In the genomic region with DNA sequence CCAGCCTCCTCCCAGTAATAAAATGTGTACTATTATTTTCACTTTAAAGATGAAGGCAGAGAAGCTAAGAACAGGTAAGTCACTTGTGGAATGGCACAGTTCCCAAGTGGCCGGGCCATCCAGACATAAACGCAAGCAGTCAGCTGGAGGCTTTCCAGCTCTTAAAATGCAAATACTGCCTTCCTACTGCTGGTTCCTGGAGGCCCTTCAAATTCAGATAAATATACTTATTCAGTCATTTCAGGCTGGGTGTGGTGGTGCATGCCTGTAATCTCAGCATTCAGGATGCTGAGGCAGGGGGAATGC, we compare ENCODE assay signal across 9 mouse cellular contexts. TPM values are rescaled to one million over a fixed set of nuclear protein-coding genes. Genes with fewer than 3 reads are reported as not detected.
DNase-seq lines count a peak whose midpoint lies in the region; ATAC-seq and TF ChIP-seq lines count a peak whose summit lies in the region.
"Had no signal": no experiment of that assay in that cellular context is flagged by ENCODE, and none has a peak within 500 bp of the region (broad histone marks: within the 10 kb centered on the region; RNA-seq: fewer than 3 reads in every experiment).

No protein-coding gene starts in this region.

- no peaks in the 10 kb centered on the region for H3K36me3 ChIP-seq in heart, embryonic 14.5 days (ENCODE audit: control insufficient read depth, insufficient read depth, low read length)
- no peaks in the 10 kb centered on the region for H3K36me3 ChIP-seq in forebrain, postnatal 0 days (ENCODE audit: insufficient read depth)
- no peaks in the 10 kb centered on the region for H3K36me3 ChIP-seq in liver, embryonic 11.5 days (ENCODE audit: control insufficient read depth, insufficient read depth, low read length)
- no peaks in the 10 kb centered on the region for H3K36me3 ChIP-seq in myocyte (ENCODE audit: control insufficient read depth, insufficient read depth)

- no peak for TF ChIP-seq CTCF in forebrain, postnatal 0 days (IDR thresholded peaks at IDR 0.05; ENCODE audit: low read depth)

- 0 out of 2 replicates have a peak overlapping the region, but pooled peaks have one; percentile 90 for H3K9ac ChIP-seq in heart, embryonic 14.5 days (ENCODE audit: low read length)
- H3K9ac ChIP-seq in forebrain, postnatal 0 days = 0 out of 2 replicates have a peak overlapping the region, but pooled peaks have one; percentile 53
- H3K9ac ChIP-seq in liver, embryonic 11.5 days (ENCODE audit: low read depth, low read length) = no peak overlapping the region

- 3% methylated on average over 2 of the region's 2 CpGs for WGBS in heart, embryonic 14.5 days
- WGBS in forebrain, postnatal 0 days = 7% methylated on average over 2 of the region's 2 CpGs
- WGBS in liver, embryonic 11.5 days = 70% methylated on average over 2 of the region's 2 CpGs

- ATAC-seq in heart, embryonic 14.5 days (ENCODE audit: insufficient number of reproducible peaks, insufficient read depth, low FRiP score, low read depth) = no peak
- ATAC-seq in forebrain, postnatal 0 days = no peak
- no peak for ATAC-seq in liver, embryonic 11.5 days (replicated peaks; ENCODE audit: low FRiP score)
- no peak for ATAC-seq in frontal cortex, adult (ENCODE audit: low TSS enrichment)

- no peak for DNase-seq in heart, postnatal 4 days
- DNase-seq in forebrain, postnatal 0 days = no peak
- no peak for DNase-seq in liver, embryonic 11.5 days (ENCODE audit: low spot score)
- DNase-seq in adrenal gland, postnatal 4 days (ENCODE audit: low spot score in 2 of 2) = no peak
- no peak for DNase-seq in thymus, postnatal 4 days

- H3K27me3 ChIP-seq in heart, embryonic 14.5 days (ENCODE audit: control insufficient read depth, insufficient read depth, low read length) = no peaks in the 10 kb centered on the region
- H3K27me3 ChIP-seq in forebrain, postnatal 0 days (ENCODE audit: insufficient read depth, low read length) = no peaks in the 10 kb centered on the region
- peaks cover 6% of the 10 kb centered on the region for H3K27me3 ChIP-seq in liver, embryonic 11.5 days (replicated peaks; ENCODE audit: control insufficient read depth, insufficient read depth, low read length)
- no peaks in the 10 kb centered on the region for H3K27me3 ChIP-seq in myocyte (ENCODE audit: control insufficient read depth, insufficient read depth, insufficient read length)

- peak overlapping the region; percentile 73 for H3K4me2 ChIP-seq in heart, embryonic 14.5 days (ENCODE audit: low read length)
- peak overlapping the region; percentile 89 for H3K4me2 ChIP-seq in forebrain, postnatal 0 days (ENCODE audit: low read depth)
- peak overlapping the region; percentile 72; the same call in 1 of the 2 replicates for H3K4me2 ChIP-seq in liver, embryonic 11.5 days
- H3K4me2 ChIP-seq in myocyte (ENCODE audit: low read depth) = peak overlapping the region; percentile 73

- peak overlapping the region; percentile 98 to 100 for H3K27ac ChIP-seq in heart, embryonic 14.5 days (replicated peaks in 1 of 2; ENCODE audit: control insufficient read depth in 1 of 2, insufficient read depth in 1 of 2, low read depth in 2 of 2, low read length in 2 of 2)
- H3K27ac ChIP-seq in forebrain, postnatal 0 days (ENCODE audit: low read depth, low read length) = peak overlapping the region; percentile 70; the same call in 1 of the 2 replicates
- no peak overlapping the region; the same call in 1 of the 2 replicates for H3K27ac ChIP-seq in liver, embryonic 11.5 days (ENCODE audit: low read depth, low read length)

- peaks cover 9 to 18% of the 10 kb centered on the region in 2 experiments for H3K4me1 ChIP-seq in heart, embryonic 14.5 days (ENCODE audit: control insufficient read depth in 2 of 2, insufficient read depth in 2 of 2, low read length in 2 of 2)
- H3K4me1 ChIP-seq in forebrain, postnatal 0 days (ENCODE audit: insufficient read depth) = 0 out of 2 replicates have a peak, but pooled peaks cover 7% of the 10 kb centered on the region
- H3K4me1 ChIP-seq in liver, embryonic 11.5 days (replicated peaks; ENCODE audit: control insufficient read depth, insufficient read depth, low read length) = no peaks in the 10 kb centered on the region; the same call in 1 of the 2 replicates

- no peak overlapping the region for H3ac ChIP-seq in myocyte (ENCODE audit: control insufficient read depth, insufficient read length)

- 0 out of 4 replicates have a peak overlapping the region, but pooled peaks of 1 of the 2 experiments have one; percentile 67 for H3K4me3 ChIP-seq in heart, embryonic 14.5 days (ENCODE audit: control insufficient read depth in 1 of 2, insufficient read depth in 1 of 2, low read depth in 1 of 2, low read length in 2 of 2)
- no peak overlapping the region for H3K4me3 ChIP-seq in forebrain, postnatal 0 days (ENCODE audit: low read depth, low read length)
- H3K4me3 ChIP-seq in liver, embryonic 11.5 days (ENCODE audit: low read depth, low read length) = no peak overlapping the region
- peak overlapping the region; percentile 17 for H3K4me3 ChIP-seq in myocyte

- no peaks in the 10 kb centered on the region for H3K9me3 ChIP-seq in heart, embryonic 14.5 days (ENCODE audit: control insufficient read depth, low read length)
- H3K9me3 ChIP-seq in forebrain, postnatal 0 days (ENCODE audit: low read length) = no peaks in the 10 kb centered on the region
- H3K9me3 ChIP-seq in liver, embryonic 11.5 days (ENCODE audit: control insufficient read depth, low read length) = no peaks in the 10 kb centered on the region

- H3K79me2 ChIP-seq in myocyte (ENCODE audit: control insufficient read depth, insufficient read depth) = no peaks in the 10 kb centered on the region

- TF ChIP-seq POLR2A in myocyte (IDR thresholded peaks at IDR 0.05; ENCODE audit: insufficient read length, low read depth) = no peak

TF ChIP-seq in myocyte, 11 proteins besides CTCF, POLR2A, EP300 and RAD21:
- TF ChIP-seq REST (IDR thresholded peaks at IDR 0.05; ENCODE audit: insufficient read depth, insufficient read length) (no peak), MYOG (IDR thresholded peaks at IDR 0.05; ENCODE audit: control insufficient read depth in 1 of 3, insufficient read depth in 1 of 3, insufficient read length in 2 of 3, low read depth in 2 of 3) (no peak), USF1 (IDR thresholded peaks at IDR 0.05; ENCODE audit: low read depth) (no peak), SRF (IDR thresholded peaks at IDR 0.05; ENCODE audit: control insufficient read depth, insufficient read length, low read depth) (no peak), TCF12 (IDR thresholded peaks at IDR 0.05; ENCODE audit: insufficient read depth, poor library complexity, severe bottlenecking) (no peak), TCF3 (IDR thresholded peaks at IDR 0.05; ENCODE audit: insufficient read length, low read depth) (no peak), CEBPB (IDR thresholded peaks at IDR 0.05; ENCODE audit: insufficient read depth, poor library complexity, severe bottlenecking) (no peak), E2F4 (IDR thresholded peaks at IDR 0.05; ENCODE audit: insufficient read depth) (no peak)

RNA-seq across cellular contexts. Expression of a gene that starts 39.0 kb away (rescaled TPM):
- not detected in 2 replicates for polyA plus RNA-seq in heart, embryonic 14.5 days (2014; fragmentation: Nextera tagmentation; extraction: Ambion mirVana)
- total RNA-seq in heart, postnatal 4 days (2021) = under 1 TPM; 0.10 to 0.23 TPM
- total RNA-seq in forebrain, postnatal 0 days (2014; rRNA removed) = 0.69 and 1.0 TPM in 2 replicates
- polyA plus RNA-seq in forebrain, postnatal 0 days (2015; fragmentation: Nextera tagmentation; extraction: Ambion mirVana) = 0.30 and 0.35 TPM in 2 replicates
- polyA plus RNA-seq in liver, embryonic 11.5 days (2014; fragmentation: Nextera tagmentation; extraction: Ambion mirVana) = not detected in 2 replicates
- polyA plus RNA-seq in myocyte (2012; fragmentation: generic; extraction: Trizol) = 0.01 TPM
- under 1 TPM; 0.23 to 0.34 TPM for total RNA-seq in adrenal gland, postnatal 4 days (2021)
- total RNA-seq: common myeloid progenitor, adult 5-6 weeks had no signal
